Mouse (Mus musculus): ENCODE data around the gene Ivd.

Ivd gene

DNA sequence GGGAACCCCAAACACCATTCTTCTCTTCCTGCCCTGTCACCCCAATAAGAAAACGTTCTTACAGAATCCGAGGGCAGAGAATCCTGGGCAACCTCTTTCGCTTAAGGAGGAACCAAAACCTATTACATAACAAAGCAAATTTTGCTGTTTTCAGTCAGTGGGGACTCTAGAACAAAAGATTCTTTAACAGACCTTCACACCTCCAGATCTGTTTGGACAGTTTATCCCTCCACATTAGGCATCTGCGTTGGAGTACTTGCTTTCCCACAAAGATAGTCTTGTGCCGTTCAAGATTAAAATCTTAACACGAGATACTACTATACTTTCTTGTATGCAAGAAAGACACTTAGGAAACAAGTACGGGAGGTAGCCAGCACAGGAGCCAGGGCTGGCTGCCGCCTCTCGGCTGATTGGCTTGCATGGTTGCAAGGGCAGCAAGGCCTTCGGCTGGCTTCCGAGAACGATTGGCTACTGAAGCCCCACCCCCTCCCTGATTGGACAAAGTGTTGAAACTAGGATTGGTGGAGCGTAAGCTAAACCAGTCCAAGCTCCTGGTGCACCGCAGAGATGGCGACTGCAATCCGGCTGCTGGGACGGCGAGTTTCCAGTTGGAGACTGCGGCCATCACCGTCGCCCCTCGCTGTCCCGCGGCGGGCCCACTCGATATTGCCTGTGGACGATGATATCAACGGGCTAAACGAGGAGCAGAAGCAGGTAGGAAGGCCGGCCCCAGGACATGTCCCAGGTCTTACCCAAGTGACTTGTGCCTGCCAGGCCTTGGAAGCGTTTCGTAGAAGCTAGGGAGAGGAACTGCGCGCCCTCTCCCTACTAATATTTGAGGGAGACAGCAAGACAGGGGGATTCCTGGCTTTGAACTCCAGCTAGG, at the start of gene Ivd:
Ivd (plus strand) TSS at position 501 of the 886 bp plus-strand sequence.
- DNase-seq (ENCODE audit: low spot score in 2 of 2), result peak; percentile 91 to 93

DNA sequence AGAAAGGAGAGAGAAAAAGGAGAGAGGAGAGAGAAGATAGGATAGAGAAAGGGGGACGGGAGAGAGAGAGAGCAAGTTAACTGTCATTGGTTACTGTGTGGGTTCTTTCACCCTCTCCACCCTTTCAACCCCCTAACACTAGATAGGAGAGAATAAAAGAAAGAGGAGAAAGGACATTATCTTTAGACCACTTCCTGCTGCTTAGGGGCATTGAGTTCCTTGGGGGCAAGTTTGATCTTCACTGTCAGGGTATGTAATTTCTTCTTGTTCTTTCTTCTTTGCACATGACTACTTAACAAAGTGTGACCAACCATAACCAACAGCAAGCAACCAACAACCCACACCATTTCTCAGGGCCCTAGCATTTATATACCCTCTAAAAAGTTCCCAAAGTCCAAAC, 49.0 kb upstream of the Ivd start:
- no peak for DNase-seq (ENCODE audit: low spot score in 2 of 2)

DNA sequence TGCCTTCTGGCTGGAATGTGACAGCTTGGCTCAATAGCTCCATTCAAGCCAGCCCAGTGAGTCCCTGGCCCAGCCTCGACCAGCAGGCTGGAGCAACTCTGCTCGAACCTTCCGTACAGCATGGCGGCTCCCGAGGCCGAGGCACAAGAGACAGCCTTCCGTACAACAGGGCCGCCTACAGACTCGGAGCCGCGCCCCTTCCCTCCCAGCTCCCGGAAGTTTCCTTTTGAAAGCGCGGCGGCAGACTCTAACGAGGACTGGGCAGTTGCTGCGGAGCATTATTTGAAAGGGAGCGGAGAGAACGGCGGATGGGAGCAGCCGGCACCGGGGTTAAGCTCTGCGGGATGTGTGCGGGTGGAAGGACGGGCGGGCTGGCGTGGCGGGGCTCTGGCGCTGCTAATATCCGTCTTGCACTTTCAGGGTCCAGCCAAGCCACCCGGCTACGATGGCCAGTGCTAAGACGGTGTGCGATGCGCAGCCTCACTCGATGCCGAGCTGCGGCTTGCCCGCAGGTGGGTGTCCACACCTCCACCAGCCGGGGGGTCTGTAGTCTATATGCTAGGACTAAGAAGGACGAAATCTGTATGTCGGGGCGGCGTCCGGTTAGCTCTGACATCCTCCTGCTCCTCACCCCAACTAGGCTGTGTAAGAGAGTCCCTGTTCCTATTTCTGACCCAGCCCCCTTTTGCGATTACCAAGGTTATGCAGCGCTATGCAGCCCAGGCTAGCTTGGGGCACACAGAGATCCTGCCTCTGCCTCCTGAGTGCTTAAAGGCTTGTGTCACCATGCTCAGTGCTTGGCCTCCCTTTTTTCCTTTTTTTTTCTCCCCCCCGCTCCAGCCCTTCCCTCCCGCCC, 47.5 kb upstream of the Ivd start, which contains the start of gene Knstrn:
Knstrn (plus strand) TSS at position 23 of the 856 bp plus-strand sequence.
- DNase-seq (ENCODE audit: low spot score in 2 of 2), result peak; percentile 91 to 93

- no peak for DNase-seq (ENCODE audit: low spot score in 2 of 2)
These were observed 39.0 kb upstream of the Ivd start for GRCm38 (mm10) chr2:118822800-118823199.

- DNase-seq (ENCODE audit: low spot score in 2 of 2), result no peak
These were observed 37.4 kb upstream of the Ivd start for GRCm38 (mm10) chr2:118824396-118824795.

DNA sequence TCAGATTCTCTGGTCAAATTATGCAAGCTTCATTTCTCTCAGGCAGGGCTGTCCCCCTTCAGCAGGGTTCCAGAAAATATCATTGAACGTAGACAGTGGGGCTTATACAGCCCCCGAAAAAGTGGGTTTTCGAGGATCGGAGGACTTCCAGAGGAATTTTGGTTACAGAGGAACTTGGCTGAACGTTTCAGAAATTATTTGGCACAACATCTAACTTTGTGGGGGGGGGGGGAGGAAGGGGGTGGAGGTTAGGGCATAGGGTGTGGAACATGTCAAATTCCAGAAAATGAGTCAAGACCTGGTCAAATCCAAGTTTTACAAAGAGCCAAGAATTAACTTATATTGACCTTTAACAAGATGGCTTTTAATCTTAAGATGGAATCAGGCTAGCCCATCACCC, 32.7 kb upstream of the Ivd start:
- no peak for DNase-seq (ENCODE audit: low spot score in 2 of 2)

DNA sequence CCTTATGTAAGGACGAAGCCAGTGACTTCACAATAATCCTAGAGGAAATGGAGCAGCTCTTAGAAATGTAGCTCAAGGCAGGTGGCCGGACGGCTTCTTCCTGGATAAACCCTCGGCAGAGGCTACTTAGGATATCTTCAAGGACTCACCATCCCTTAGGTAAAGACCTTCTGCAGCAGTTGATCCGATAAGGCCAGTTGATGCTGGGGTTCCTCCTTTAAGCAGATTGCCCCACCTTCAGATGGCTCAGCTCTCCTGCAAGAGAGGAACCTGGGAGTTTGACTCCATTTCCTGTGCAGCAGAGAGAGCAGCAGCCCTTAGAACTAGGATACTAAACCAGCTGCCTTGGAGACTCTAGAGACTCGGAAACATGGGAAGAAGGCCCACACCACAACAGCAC, 27.7 kb upstream of the Ivd start:
- DNase-seq (ENCODE audit: low spot score in 2 of 2), result no peak

GRCm38 (mm10) chr2:118835115-118835514, 26.6 kb upstream of the Ivd start:
- DNase-seq (ENCODE audit: low spot score in 2 of 2), result no peak

- DNase-seq (ENCODE audit: low spot score in 2 of 2), result no peak
These were observed 23.4 kb upstream of the Ivd start for GRCm38 (mm10) chr2:118838330-118838729.

GRCm38 (mm10) chr2:118841186-118841585, 20.6 kb upstream of the Ivd start:
- no peak for DNase-seq (ENCODE audit: low spot score in 2 of 2)

- DNase-seq (ENCODE audit: low spot score in 2 of 2), result peak; percentile 4 to 36
These were observed 20.0 kb upstream of the Ivd start for GRCm38 (mm10) chr2:118841774-118842173.

DNA sequence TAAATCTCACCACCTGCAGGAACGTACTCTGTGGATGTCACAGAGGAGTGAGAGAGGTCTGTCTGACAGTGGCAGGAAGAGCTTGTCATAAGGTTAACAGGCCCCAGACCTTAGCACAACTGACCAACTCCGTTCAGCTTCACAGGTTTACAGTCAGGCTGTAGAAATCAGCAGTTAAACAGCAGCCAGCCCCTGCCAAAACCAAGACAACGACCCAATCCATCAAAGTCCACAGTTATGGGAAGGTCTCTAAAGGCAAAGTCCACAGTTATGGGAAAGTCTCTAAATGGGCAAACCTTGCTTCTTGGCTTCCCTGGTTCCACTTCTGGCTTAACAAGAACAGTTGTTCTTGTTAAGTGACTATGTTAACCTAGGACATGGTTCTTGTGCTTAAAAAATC, 17.3 kb upstream of the Ivd start:
- no peak for DNase-seq (ENCODE audit: low spot score in 2 of 2)

DNA sequence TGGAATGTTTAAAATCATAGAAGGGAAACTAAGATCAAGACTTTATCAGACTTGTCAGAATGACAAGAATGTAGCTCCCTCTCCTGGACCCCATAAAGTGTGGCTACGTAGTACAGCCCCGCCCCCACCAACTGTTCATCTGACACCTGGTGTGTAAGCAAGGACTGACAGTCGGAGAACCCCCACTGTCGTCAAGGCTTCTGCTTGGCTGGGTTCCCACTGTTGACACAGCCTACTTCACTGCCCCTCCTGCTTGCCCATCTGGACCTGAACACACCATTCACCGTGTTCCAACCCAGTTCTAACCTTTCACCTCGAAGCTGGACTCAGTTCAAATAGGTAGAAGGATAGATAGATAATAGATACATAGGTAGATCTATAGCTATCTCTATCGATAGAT, 15.5 kb upstream of the Ivd start:
- peak; percentile 23 to 24 for DNase-seq (ENCODE audit: low spot score in 2 of 2)

DNA sequence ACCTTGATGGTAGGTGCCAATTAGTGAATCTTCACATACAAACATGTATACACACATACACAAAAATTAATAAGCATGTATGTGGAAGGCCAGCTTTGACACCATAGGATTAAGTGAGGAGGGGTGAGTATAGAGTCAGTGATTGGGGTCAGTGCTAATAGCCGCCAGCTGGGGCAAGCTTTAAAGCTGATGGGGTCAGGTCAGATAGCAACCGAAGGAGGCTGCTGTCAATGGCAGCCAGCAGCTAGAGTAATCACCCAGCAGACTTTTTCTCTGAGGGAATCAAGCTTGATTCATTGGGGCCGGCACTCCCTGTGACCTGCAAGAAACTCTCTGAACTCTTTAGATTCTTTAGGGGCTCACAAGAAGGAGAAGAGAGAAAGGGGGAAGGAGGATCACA, 10.0 kb upstream of the Ivd start:
- DNase-seq (ENCODE audit: low spot score in 2 of 2), result no peak

- no peak for DNase-seq (ENCODE audit: low spot score in 2 of 2)
These were observed 554 bp downstream of the Ivd start for GRCm38 (mm10) chr2:118862340-118862675.

DNA sequence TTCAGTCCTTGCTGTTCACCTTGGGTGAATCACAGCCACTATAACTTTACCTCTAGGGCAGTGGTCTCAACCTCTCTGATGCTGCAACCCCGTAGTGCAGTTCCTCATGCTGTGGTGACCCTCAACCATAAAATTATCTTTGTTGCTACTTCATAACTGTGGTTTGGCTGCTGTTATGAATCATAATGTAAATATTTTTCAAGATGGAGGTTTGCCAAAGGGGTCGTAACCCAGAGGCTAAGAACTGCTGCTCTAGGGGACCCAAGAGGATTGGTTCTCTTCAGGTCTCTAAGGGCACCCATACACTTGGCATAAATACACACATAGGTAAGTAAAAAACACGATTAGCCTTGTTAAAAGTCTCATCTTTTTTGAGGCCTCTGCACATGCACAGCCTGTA, 8.8 kb downstream of the Ivd start:
- DNase-seq (ENCODE audit: low spot score in 2 of 2), result no peak

DNA sequence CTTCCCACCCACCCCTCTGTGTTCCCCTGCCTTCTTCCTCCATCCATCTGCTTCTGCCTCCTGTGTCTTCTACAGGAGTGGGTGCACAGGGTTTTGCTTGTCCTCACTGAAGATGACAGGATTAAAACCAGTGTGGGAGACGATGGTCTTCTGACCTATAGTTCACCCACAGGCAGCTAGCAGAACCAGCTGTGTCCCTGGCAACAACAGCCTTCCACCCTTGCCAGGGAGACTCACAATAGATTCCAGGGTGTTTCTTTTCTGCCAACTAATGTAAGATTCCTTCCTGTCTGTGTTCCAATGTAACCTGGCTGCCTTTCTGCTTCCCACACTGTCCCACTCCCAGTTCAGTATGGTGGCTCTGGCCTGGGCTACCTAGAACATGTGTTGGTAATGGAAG, 9.3 kb downstream of the Ivd start:
- no peak for DNase-seq (ENCODE audit: low spot score in 2 of 2)

DNA sequence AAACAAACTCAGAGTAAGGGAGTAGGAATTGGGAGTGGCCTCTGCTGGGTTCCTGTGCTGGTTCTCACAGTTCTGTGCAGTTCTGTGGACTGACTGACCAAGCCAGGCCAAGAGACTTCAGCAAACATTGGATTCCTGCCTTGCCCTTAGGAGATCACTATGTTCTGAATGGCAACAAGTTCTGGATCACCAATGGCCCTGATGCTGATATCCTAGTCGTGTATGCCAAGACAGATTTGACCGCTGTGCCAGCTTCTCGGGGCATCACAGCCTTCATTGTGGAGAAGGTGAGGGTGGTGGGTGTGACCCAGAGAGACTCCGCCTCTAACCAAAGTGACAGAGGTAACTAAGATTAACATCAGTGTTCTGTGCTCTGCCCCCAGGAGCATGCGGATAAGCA, 11.3 kb downstream of the Ivd start:
- no peak for DNase-seq (ENCODE audit: low spot score in 2 of 2)

DNA sequence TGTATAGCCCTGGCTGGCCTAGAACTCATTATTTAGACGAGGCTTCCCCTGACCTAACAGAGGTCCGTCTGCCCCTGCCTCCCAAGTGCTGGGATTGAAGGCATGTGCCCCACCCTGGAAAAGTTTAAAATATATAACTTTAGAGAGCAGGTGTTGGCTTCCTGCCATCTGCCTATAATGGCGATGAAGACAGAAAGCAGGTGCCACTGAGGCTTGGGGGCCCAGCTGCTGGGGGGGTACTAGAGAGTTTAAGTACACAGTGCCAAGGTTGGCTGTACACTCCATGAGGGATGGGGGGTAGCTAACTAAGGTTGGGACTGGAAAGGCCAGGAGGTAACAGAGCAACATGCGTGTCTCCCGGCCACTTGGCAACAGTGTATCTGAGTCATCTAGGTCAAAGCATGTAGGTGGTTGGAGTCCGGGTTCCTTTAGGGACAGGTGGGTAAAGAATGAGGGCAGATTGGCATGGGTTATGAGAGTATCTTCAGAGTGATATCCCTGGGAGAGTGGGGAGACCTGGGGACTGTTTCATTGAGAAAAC, 12.2 kb downstream of the Ivd start:
- no peak for DNase-seq (ENCODE audit: low spot score in 2 of 2)

DNA sequence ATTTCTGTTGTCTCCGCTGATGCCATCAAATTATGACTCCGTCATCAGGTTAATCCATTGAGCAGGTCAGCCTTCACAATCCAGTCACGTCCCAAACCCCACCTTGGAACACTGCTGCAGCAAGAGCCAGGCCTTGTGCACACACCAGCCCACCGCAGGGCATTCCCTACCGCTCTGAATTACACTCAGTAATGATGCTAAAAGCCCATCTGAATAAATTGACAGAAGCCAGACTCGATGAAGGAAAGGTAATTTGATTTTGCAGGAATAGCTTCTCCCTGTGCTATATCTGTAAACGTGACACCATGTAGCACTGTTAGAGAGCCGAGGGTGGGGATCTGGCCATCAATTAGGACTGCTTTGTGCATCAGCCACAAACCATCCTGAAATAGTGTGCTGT, 13.6 kb downstream of the Ivd start:
- no peak for DNase-seq (ENCODE audit: low spot score in 2 of 2)

DNA sequence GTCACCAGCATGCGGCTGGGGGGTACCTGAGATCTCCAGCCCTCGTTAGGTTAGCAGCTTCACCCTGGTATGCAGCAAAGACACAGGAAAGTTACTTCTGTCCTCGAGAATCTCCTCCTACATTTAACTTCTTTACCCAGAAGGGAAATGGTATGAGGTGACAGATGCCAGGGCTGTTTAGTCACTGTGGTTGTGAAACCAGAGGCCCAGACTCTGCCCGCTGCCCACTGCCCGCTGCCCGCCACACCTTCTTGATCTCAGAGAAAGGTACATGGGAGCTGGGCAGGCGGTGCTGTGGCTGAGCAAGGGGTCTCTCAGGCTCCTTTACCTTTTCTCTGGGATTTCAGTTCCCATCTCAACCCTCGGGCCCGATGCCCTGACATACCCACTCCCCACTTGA, 14.7 kb downstream of the Ivd start:
- no peak for DNase-seq (ENCODE audit: low spot score in 2 of 2)

DNA sequence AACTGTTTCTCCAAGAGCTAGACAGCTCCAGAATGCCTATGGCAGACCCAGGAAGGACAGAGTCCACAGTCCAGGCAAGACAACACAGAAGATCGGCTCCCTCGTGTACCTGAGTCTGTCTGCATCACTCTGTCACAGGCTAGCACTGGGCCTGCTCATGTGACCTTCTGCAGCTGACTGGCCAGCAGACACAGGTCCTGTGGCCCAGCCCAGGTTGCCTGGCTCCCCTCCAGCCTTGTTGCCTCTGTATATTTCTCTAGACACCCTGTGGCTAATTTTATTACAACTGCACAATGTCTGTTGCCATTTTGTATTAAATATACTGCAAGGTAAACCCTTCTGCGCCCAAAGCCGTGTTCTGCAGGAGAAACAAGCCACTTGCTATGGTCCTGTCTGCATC, 19.3 kb downstream of the Ivd start:
- DNase-seq (ENCODE audit: low spot score in 2 of 2), result no peak

- DNase-seq (ENCODE audit: low spot score in 2 of 2), result no peak
These were observed 20.2 kb downstream of the Ivd start for GRCm38 (mm10) chr2:118881956-118882355.
